Mouse (Mus musculus): ENCODE results near the gene Golga7b.

DNA sequence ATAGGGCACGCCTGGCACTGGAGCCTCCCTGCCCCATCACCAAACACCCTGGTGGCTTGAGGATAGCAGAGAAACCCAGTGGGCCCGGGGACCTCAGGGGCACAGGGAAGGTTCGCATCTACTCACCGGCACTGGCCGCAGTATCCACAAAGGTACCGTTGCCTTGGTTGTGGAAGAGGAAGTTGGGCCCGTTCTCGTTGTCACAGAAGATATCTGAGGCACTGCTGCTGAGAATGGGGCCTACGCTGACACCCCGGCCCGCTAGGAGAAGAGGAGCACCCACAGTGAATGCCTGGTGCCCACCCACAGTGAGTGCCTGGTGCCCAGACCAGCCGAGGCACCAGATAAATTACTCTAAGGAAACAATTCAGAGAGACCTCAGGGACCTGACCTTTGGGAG, 61.6 kb downstream of the Golga7b start:
- TF ChIP-seq POLR2A (IDR thresholded peaks at IDR 0.05; ENCODE audit: borderline replicate concordance, low read depth, low read length), result no peak
- no peak for TF ChIP-seq CTCF (IDR thresholded peaks at IDR 0.05; ENCODE audit: low read depth, low read length)
